Mouse (Mus musculus): ENCODE measurements around the gene Cebpb.

Gene Cebpb

GRCm38 (mm10) chr2:167723589-167724206 lies 35.0 kb downstream of the Cebpb start:
- peak; percentile 72 for DNase-seq

- no peak for DNase-seq
These were observed 37.2 kb downstream of the Cebpb start for GRCm38 (mm10) chr2:167725879-167726278.

- DNase-seq = peak; percentile 77
These were observed 38.4 kb downstream of the Cebpb start for GRCm38 (mm10) chr2:167727161-167727560.

- DNase-seq = no peak
These were observed 41.3 kb downstream of the Cebpb start for GRCm38 (mm10) chr2:167730036-167730435.

GRCm38 (mm10) chr2:167731149-167731548 lies 42.4 kb downstream of the Cebpb start:
- DNase-seq = no peak

- DNase-seq = peak; percentile 64
These were observed 46.1 kb downstream of the Cebpb start for GRCm38 (mm10) chr2:167734861-167735260.

- no peak for DNase-seq
These were observed 50.3 kb downstream of the Cebpb start for GRCm38 (mm10) chr2:167739030-167739429.

Data from lung, postnatal 36 days (tissue).